Mouse (Mus musculus) hindbrain, embryonic 14.5 days (tissue): ENCODE data around the gene Slc16a8. TPM values are rescaled to one million over a fixed set of nuclear protein-coding genes. Genes with fewer than 3 reads are reported as not detected.
A peak's percentile ranks its signal among the peaks of the same experiment; 100 is the strongest.
"Not testable (repeated sequence)": the region's sequence is repeated elsewhere in the genome, so short reads cannot be mapped to it uniquely, and the experiment has no call there.

Experiments used
- ATAC-seq: fragments of 200-750 bp; cut with Nextera tagmentation; 2 replicates; pipeline ENCODE4 v1.8.0; 2017; ENCODE audit warnings: moderate number of reproducible peaks, mild to moderate bottlenecking, moderate TSS enrichment, moderate library complexity; ENCODE audit not compliant: low FRiP score
- DNase-seq: peaks from one replicate; pipeline ENCODE4 v3.0.0-alpha.2; 2015; ENCODE audit warnings: low spot score
- H3K27ac ChIP-seq: fragments of 300-500 bp; sonication (generic); 2 replicates; pipeline ENCODE4 v1.5.1; 2014; ENCODE audit warnings: mild to moderate bottlenecking, moderate library complexity
- H3K27me3 ChIP-seq: fragments of 300-500 bp; sonication (generic); 2 replicates; pipeline ENCODE4 v1.6.1; 2014; ENCODE audit warnings: mild to moderate bottlenecking, low read length, mixed read lengths; ENCODE audit not compliant: control insufficient read depth, insufficient read depth
- H3K36me3 ChIP-seq: fragments of 300-500 bp; sonication (generic); replicated peaks from 2 replicates; pipeline ENCODE4 v1.6.1; 2014; ENCODE audit not compliant: control insufficient read depth, insufficient read depth
- H3K4me1 ChIP-seq: fragments of 300-500 bp; sonication (generic); replicated peaks from 2 replicates; pipeline ENCODE4 v1.6.1; 2014; ENCODE audit warnings: antibody characterized with exemption, low read length, mixed read lengths; ENCODE audit not compliant: control insufficient read depth, insufficient read depth
- H3K4me2 ChIP-seq: fragments of 300-500 bp; sonication (generic); replicated peaks from 2 replicates; pipeline ENCODE4 v1.6.1; 2014; ENCODE audit warnings: mild to moderate bottlenecking, moderate library complexity
- H3K4me3 ChIP-seq: fragments of 300-500 bp; sonication (generic); replicated peaks from 2 replicates; pipeline ENCODE4 v1.5.1; 2014; ENCODE audit warnings: mild to moderate bottlenecking, low read length
- H3K9ac ChIP-seq: fragments of 300-500 bp; sonication (generic); 2 replicates; pipeline ENCODE4 v1.6.1; 2014
- H3K9me3 ChIP-seq: fragments of 300-500 bp; sonication (generic); 2 replicates; pipeline ENCODE4 v1.6.1; 2016; ENCODE audit warnings: low read length; ENCODE audit not compliant: control insufficient read depth
- WGBS: fragments of 180-500 bp; shearing (Covaris S2); extraction: QIAGEN DNeasy Blood & Tissue Kit; methylation state at CpG from one replicate; pipeline ENCODE4 v1.1.7; 2014; 5-methylcytosine and 5-hydroxymethylcytosine counted together
- polyA plus RNA-seq: library from polyadenylated mRNA; unstranded; fragments of >200 nt; fragmentation: Nextera tagmentation; extraction: Ambion mirVana; gene quantifications from 2 replicates; pipeline ENCODE4 v1.2.1, GENCODE M21; 2014

The Slc16a8 gene
- polyA plus RNA-seq, 1 experiment from 2014 or later: 1.2 TPM

- no peaks in the 10 kb centered on the region for H3K9me3 ChIP-seq
- 70% methylated on average over 6 of the region's 6 CpGs for WGBS
Observed at GRCm38 (mm10) chr15:79238036-79238435, 16.5 kb downstream of the Slc16a8 start.

GRCm38 (mm10) chr15:79235268-79235667, 19.3 kb downstream of the Slc16a8 start:
- ATAC-seq (no peak), DNase-seq (no peak)
- WGBS: 67% methylated on average over 9 of the region's 9 CpGs
- Histone ChIP-seq H3K27ac (no peak overlapping the region), H3K4me3 (no peak overlapping the region), H3K36me3 (peaks cover 78% of the 10 kb centered on the region), H3K4me2 (no peak overlapping the region), H3K9ac (no peak overlapping the region), H3K4me1 (no peaks in the 10 kb centered on the region), H3K27me3 (no peaks in the 10 kb centered on the region), H3K9me3 (no peaks in the 10 kb centered on the region)

More at GRCm38 (mm10) chr15:79238036-79238435, 16.5 kb downstream of the Slc16a8 start:
- no peak overlapping the region for H3K4me2 ChIP-seq
- H3K27ac ChIP-seq: no peak overlapping the region
- H3K27me3 ChIP-seq: no peaks in the 10 kb centered on the region
- peaks cover 76% of the 10 kb centered on the region for H3K36me3 ChIP-seq
- DNase-seq (no peak), ATAC-seq (no peak)
- H3K9ac ChIP-seq: no peak overlapping the region
- H3K4me1 ChIP-seq: no peaks in the 10 kb centered on the region
- H3K4me3 ChIP-seq: no peak overlapping the region

- under 1% methylated on average over 51 of the region's 51 CpGs for WGBS
- Histone ChIP-seq H3K36me3 (peaks cover 23% of the 10 kb centered on the region), H3K9ac (peak within 1 kb of the TSS; percentile 97), H3K9me3 (no peaks in the 10 kb centered on the region), H3K27ac (peak within 1 kb of the TSS; percentile 99), H3K4me3 (peak within 1 kb of the TSS; percentile 93), H3K4me2 (peak within 1 kb of the TSS; percentile 95), H3K27me3 (no peaks in the 10 kb centered on the region), H3K4me1 (peaks cover 19% of the 10 kb centered on the region)
- peak; percentile 90 for ATAC-seq
- DNase-seq: peak; percentile 87
Observed at GRCm38 (mm10) chr15:79229058-79229821, 25.3 kb downstream of the Slc16a8 start, which contains the start of the genes Pick1 and Gm49486. Gene Pick1, plus strand, starts transcription at chr15:79229173. Gene Gm49486, plus strand, starts transcription at chr15:79229391.

- not testable (repeated sequence) for DNase-seq, H3K36me3 ChIP-seq, ATAC-seq, H3K4me3 ChIP-seq, H3K9ac ChIP-seq, H3K4me2 ChIP-seq, H3K27me3 ChIP-seq, H3K9me3 ChIP-seq, H3K27ac ChIP-seq
- H3K4me1 ChIP-seq: peaks cover 19% of the 10 kb centered on the region
- 64% methylated on average over 2 of the region's 2 CpGs for WGBS
Observed at GRCm38 (mm10) chr15:79225780-79226179, 28.8 kb downstream of the Slc16a8 start.

- no peaks in the 10 kb centered on the region for H3K36me3 ChIP-seq
- peaks cover 13% of the 10 kb centered on the region for H3K4me1 ChIP-seq
- H3K9ac ChIP-seq: no peak overlapping the region
- H3K4me2 ChIP-seq: peak overlapping the region; percentile 25; the same call in 1 of the 2 replicates
- WGBS: 4% methylated on average over 5 of the region's 5 CpGs
- H3K9me3 ChIP-seq: no peaks in the 10 kb centered on the region
- peak; percentile 53 for ATAC-seq
- no peak overlapping the region; the same call in 1 of the 2 replicates for H3K27ac ChIP-seq
- DNase-seq: peak; percentile 91
- no peaks in the 10 kb centered on the region for H3K27me3 ChIP-seq
- no peak overlapping the region for H3K4me3 ChIP-seq
Observed at GRCm38 (mm10) chr15:79224685-79225084, 29.9 kb downstream of the Slc16a8 start.

GRCm38 (mm10) chr15:79223641-79224040, 30.9 kb downstream of the Slc16a8 start:
- ATAC-seq (no peak), DNase-seq (no peak)
- no peaks in the 10 kb centered on the region for H3K9me3 ChIP-seq
- no peak overlapping the region for H3K4me2 ChIP-seq
- H3K27ac ChIP-seq: no peak overlapping the region
- WGBS: 9% methylated on average over 5 of the region's 5 CpGs
- H3K9ac ChIP-seq: no peak overlapping the region
- no peaks in the 10 kb centered on the region for H3K36me3 ChIP-seq
- H3K4me1 ChIP-seq: peaks cover 9% of the 10 kb centered on the region; the same call in 1 of the 2 replicates
- H3K4me3 ChIP-seq: no peak overlapping the region
- no peaks in the 10 kb centered on the region for H3K27me3 ChIP-seq

- no peak overlapping the region for H3K4me3 ChIP-seq
Observed at GRCm38 (mm10) chr15:79219572-79219971, 35.0 kb downstream of the Slc16a8 start.

GRCm38 (mm10) chr15:79216191-79216590, 38.4 kb downstream of the Slc16a8 start:
- no peak for ATAC-seq
- H3K27ac ChIP-seq: no peak overlapping the region

More at GRCm38 (mm10) chr15:79219572-79219971, 35.0 kb downstream of the Slc16a8 start:
- no peak overlapping the region for H3K9ac ChIP-seq
- DNase-seq (no peak), ATAC-seq (no peak)
- no peak overlapping the region for H3K4me2 ChIP-seq
- no peak overlapping the region for H3K27ac ChIP-seq
- 0% methylated on average over 1 of the region's 1 CpGs for WGBS
- H3K4me1 ChIP-seq: peaks cover 2% of the 10 kb centered on the region; the same call in 1 of the 2 replicates
- H3K9me3 ChIP-seq: no peaks in the 10 kb centered on the region
- no peaks in the 10 kb centered on the region for H3K27me3 ChIP-seq
- no peaks in the 10 kb centered on the region for H3K36me3 ChIP-seq

GRCm38 (mm10) chr15:79213591-79213990, 41.0 kb downstream of the Slc16a8 start:
- WGBS: 64% methylated on average over 6 of the region's 6 CpGs
- Histone ChIP-seq H3K27me3 (no peaks in the 10 kb centered on the region), H3K27ac (no peak overlapping the region), H3K4me2 (no peak overlapping the region), H3K36me3 (no peaks in the 10 kb centered on the region), H3K4me3 (no peak overlapping the region), H3K9me3 (no peaks in the 10 kb centered on the region), H3K9ac (no peak overlapping the region), H3K4me1 (no peaks in the 10 kb centered on the region)
- DNase-seq (no peak), ATAC-seq (no peak)

More at GRCm38 (mm10) chr15:79216191-79216590, 38.4 kb downstream of the Slc16a8 start:
- Histone ChIP-seq H3K36me3 (no peaks in the 10 kb centered on the region), H3K27me3 (no peaks in the 10 kb centered on the region), H3K4me2 (no peak overlapping the region), H3K4me1 (no peaks in the 10 kb centered on the region), H3K9me3 (no peaks in the 10 kb centered on the region), H3K9ac (no peak overlapping the region), H3K4me3 (no peak overlapping the region)
- 80% methylated on average over 3 of the region's 3 CpGs for WGBS
- no peak for DNase-seq
